Mouse (Mus musculus) gastrocnemius, postnatal 36 days (tissue): Measurements from ENCODE around the gene Cenpm. TPM values are rescaled to one million over a fixed set of nuclear protein-coding genes. Genes with fewer than 3 reads are reported as not detected.
A peak's percentile ranks its signal among the peaks of the same experiment; 100 is the strongest.

Experiments used
- DNase-seq, 2 experiments: peaks; one replicate each; pipeline ENCODE4 v3.0.0; 2022
- intact Hi-C: fragments of 180-260 bp; cut with DNase I; formaldehyde crosslinking; loops from one replicate; pipeline ENCODE4 v1.15.1; 2025
- long read RNA-seq, 2 experiments: library from polyadenylated mRNA; stranded (forward); transcript quantifications; one replicate each; pipeline ENCODE4 v2.0.0; 2021
- total RNA-seq, 2 experiments: library from RNA; stranded (reverse); gene quantifications; 2 replicates each; pipeline ENCODE4 v1.2.3; 2021

The Cenpm gene
- total RNA-seq, result under 1 TPM; 0.46 to 0.79 TPM
- long read RNA-seq, experiment 1, result 0 reads
- long read RNA-seq, experiment 2, result 0 reads

GRCm38 (mm10) chr15:82244115-82244804 is at the start of gene Cenpm:
Gene Cenpm (minus strand): TSS chr15:82244748.
- intact Hi-C loops, result no loop called here

DNA sequence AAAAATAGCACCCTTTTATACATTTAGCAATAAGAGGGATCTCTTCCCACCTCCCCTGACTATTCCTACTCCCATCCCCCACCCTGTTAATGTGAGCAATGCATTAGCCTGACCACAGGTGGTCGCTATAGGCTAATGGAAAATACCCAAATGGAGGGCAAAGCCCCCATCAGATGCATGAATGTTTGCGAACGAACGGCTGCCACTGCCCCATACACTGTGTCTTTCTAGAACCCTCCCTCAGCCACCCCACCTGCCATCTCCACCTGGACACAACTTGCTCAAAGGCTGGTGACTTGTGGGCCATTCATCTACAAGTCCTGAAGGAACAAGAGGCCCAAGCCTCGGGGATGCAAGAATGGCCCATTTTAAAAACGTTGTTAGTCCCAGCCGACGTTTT is 49.5 kb upstream of the Cenpm start:
- intact Hi-C loops, result no loop called here
- no peak for DNase-seq

More at GRCm38 (mm10) chr15:82244115-82244804, at the start of gene Cenpm:
- peak; percentile 88 to 93 for DNase-seq

GRCm38 (mm10) chr15:82293271-82293711 is 48.7 kb upstream of the Cenpm start:
- no peak for DNase-seq
- intact Hi-C loops, result no loop called here

GRCm38 (mm10) chr15:82292851-82293250 is 48.3 kb upstream of the Cenpm start:
- intact Hi-C loops, result no loop called here
- DNase-seq, result no peak

DNA sequence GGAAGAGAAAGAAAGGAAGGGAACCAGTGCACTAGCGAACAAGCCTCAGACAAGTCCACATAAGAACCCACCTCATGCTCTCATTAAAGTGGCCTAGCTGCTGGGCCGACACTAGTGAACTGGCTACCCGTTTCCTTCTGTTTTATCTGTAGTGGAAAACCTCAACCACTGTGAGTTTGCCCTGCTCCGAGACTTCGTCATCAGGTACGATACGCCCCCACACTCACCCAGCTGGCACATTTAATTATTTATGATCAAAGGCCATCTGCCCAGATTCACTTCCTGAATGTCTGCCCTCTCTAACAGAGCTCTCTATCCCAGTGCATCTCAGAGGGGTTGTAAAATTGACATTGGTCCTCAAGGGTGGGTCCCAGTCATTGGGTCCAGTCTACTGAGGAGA is 45.7 kb upstream of the Cenpm start:
- DNase-seq, result no peak
- intact Hi-C loops, result no loop called here

DNA sequence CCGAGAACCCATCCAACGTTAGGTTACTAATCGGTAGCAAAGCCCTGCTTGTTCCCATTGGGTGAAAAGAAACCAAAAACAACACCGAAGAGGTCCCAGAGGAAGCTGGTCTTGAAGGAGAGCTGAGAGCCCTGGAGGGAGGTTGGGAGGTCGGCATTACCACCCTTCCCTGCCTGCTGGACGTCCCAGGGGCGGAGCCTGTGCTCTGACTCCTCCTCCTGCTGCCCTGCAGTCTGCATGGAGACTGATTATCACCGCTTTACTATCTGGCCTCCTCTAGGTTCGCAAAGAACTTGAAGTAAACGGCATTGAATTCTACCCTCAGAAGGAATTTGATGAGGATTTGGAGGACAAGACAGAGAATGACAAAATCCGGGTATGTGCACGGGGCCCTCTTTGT is 41.6 kb upstream of the Cenpm start:
- intact Hi-C loops, result loop anchor here (10.0 kb wide), 1 partner anchor 919 kb away; no protein-coding TSS in a partner anchor
- no peak for DNase-seq

- intact Hi-C loops, result loop anchor here (10.0 kb wide), 1 partner anchor 924 kb away; no protein-coding TSS in a partner anchor
- DNase-seq, result no peak
Measured at GRCm38 (mm10) chr15:82280638-82281037, 36.1 kb upstream of the Cenpm start.

GRCm38 (mm10) chr15:82277591-82277990 is 33.0 kb upstream of the Cenpm start:
- intact Hi-C loops, result no loop called here
- DNase-seq, result no peak

DNA sequence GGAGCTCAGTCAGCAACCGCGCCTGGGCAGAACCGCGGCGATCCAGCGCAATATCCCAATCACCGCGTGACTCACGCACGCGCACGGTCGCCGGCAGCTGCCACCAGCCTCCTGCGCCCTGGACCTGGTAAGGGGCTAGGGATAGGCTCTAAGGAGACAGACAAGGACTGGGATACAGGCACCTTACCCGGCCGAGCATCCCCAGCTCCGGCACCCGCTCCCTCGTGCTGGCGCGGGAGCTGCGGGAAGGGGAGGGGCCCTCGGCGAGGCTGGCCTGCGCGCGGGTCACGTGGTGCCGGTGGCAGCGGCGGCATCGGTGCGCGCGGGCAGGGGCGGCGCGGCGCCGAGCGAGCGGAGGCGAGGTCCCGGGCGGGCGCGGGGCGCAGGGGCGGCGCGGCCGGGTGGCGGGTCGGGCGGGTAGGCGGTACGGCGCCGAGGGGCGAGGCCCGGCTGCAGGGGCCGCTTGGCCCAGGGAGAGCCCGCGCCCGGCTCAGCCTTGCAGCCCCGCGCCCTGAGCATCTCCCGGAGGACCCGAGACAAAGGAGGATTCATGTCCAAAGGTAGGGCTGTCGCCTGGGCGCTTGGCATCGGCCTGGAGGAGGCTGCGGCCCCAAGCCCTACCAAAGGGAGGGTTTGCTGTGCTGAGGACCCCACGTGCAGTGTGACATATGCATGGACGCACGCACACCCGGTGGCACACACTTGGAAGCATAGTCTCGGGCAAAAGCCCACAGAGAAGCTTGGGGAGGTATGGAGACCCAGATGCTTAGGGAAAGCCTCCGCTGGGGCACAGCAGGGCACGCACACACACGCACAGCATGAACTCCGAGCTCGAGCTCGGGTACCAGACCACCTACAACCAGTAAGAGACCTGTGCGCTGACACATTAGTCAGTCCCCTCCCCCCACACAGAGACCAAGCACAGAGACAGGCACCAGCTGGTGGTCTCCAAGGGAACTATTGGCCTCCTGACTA is 30.7 kb upstream of the Cenpm start:
- DNase-seq, result no peak
- intact Hi-C loops, result no loop called here

DNA sequence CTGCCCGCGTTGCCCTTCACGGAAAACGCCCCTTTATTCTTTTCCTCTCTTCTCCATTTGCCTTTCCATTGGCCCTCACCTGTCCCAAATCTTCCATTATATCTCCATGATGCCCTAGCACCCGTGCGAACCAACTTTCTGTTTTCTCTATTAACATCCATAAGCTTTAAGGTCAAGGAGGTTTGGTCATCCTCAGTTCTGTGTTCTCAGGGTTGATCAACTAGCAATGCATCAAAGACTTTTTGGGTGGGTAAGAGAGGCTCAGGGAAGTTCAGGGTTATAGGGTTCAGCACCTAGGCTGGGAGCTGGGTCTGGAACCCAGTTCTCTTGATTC is 30.0 kb upstream of the Cenpm start, which contains the start of gene Sept3:
TSS of gene Sept3 (plus strand) at position 301 of the 334 bp plus-strand sequence.
- DNase-seq, result no peak
- intact Hi-C loops, result no loop called here

DNA sequence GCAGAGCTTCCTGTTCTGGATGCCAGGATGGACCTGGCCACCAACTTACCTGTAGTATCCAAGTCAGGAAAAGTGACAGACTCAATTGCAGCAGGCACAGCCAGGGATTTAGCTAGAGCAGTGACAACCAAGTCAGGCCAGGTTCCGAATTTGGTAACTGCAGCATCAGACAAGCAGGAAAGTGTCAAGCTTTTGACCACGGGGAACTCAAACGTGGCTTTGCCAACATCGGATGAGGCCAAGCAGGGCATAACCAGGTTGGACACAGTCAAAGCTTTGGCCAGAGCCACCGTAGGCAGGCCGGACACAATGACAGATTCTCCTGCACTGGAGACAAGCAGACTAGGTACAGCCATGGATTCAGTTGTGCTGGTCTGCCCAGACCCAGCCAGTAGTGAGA is 27.7 kb upstream of the Cenpm start:
- no peak for DNase-seq
- intact Hi-C loops, result no loop called here

DNA sequence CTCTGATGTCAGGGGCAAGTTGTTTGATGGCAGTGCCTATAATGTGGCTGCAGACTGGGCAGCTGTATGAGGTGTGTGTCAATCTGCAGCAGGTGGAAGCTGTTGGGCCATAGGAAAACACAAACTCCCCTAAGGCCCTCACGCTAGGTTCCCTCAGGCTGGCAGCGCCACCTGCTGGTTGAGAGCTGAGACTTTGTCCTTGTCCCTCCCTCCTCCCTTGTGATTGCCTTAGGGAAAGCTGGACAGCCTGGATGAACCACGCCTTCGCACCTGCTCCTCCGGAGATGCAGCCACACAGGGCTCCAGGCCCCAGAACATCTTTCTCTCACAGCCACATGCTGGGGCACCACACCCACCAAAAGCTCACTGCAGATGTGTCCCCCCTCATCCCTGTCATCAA is 26.7 kb upstream of the Cenpm start:
- DNase-seq, result peak; percentile 20 to 36
- intact Hi-C loops, result no loop called here

DNA sequence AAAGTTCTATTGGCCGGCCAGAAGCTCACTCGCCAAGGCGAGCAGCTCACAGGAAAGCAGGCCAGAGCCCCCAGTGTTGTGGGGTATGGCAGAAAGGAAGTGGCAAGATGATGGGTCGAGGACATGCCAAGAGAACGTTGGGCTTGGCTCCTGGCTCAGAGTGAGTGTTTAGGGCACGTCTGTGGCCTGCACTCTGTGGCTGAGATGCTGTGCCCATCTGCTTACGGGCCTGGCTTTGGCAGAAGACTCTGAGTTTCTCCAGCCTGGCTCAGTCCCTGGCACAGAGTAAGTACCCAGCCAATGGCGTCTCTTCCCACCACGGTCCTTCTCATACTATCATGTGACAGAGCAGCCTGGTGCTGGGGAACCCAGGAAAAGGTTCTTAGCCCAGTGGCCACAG is 24.2 kb upstream of the Cenpm start:
- intact Hi-C loops, result loop anchor here (1.0 kb wide), 1 partner anchor 149 kb away; no protein-coding TSS in a partner anchor
- DNase-seq, result no peak

DNA sequence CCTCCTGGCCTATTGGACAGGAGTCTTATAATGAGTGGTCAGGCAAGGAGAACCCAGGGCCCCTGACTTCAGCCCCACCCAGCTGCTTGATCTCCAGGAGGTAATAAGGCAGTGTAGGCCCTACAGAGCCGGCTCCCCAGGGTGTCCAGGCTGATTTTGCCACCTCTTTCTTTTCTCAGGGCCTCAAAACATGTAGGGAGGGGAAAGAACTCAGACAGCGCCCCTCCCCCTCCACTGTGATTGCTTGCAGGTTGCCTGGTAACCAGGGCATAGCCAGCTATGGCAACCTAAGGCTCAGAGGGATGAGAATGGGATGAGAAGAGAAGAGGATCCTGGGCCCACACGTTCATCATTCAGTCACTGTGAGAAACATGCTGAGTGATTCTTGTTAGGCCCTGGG is 23.6 kb upstream of the Cenpm start:
- intact Hi-C loops, result loop anchor here (1.0 kb wide), 1 partner anchor 149 kb away; no protein-coding TSS in a partner anchor
- no peak for DNase-seq

DNA sequence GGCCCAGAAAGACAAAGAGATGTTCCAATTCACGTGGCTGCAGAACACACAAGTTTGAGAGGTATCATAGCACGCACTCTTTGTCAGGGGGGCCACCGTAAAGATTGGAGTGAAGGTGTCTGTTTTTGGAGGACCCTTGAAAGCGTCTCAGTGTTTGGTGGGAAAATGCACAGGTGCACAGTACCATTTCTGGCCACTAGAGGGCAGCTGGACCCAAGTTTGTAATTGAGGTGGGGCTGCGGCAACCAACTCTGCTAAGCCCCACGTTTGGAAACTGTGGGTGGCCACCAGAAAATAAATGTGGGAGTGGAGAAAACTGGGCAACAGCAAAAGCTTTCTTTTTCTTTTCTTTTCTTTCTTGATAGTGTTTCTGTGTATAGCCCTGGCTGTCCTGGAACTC is 21.8 kb upstream of the Cenpm start:
- intact Hi-C loops, result no loop called here
- peak; percentile 38 to 48 for DNase-seq

- DNase-seq, result peak; percentile 18 to 34
- intact Hi-C loops, result no loop called here
Measured at GRCm38 (mm10) chr15:82259510-82259909, 15.0 kb upstream of the Cenpm start.

GRCm38 (mm10) chr15:82255944-82256383 is 11.4 kb upstream of the Cenpm start:
- DNase-seq, result no peak
- intact Hi-C loops, result no loop called here

GRCm38 (mm10) chr15:82255248-82255647 is 10.7 kb upstream of the Cenpm start:
- intact Hi-C loops, result no loop called here
- DNase-seq, result no peak

GRCm38 (mm10) chr15:82252097-82252496 is 7.5 kb upstream of the Cenpm start, which contains the start of gene 1500009C09Rik:
Gene 1500009C09Rik (plus strand): TSS chr15:82252397.
- intact Hi-C loops, result no loop called here
- DNase-seq, result no peak

- intact Hi-C loops, result no loop called here
- DNase-seq, result no peak
Measured at GRCm38 (mm10) chr15:82251579-82251978, 7.0 kb upstream of the Cenpm start.
